Mouse (Mus musculus): ENCODE data around the gene Acnat1.

DNA sequence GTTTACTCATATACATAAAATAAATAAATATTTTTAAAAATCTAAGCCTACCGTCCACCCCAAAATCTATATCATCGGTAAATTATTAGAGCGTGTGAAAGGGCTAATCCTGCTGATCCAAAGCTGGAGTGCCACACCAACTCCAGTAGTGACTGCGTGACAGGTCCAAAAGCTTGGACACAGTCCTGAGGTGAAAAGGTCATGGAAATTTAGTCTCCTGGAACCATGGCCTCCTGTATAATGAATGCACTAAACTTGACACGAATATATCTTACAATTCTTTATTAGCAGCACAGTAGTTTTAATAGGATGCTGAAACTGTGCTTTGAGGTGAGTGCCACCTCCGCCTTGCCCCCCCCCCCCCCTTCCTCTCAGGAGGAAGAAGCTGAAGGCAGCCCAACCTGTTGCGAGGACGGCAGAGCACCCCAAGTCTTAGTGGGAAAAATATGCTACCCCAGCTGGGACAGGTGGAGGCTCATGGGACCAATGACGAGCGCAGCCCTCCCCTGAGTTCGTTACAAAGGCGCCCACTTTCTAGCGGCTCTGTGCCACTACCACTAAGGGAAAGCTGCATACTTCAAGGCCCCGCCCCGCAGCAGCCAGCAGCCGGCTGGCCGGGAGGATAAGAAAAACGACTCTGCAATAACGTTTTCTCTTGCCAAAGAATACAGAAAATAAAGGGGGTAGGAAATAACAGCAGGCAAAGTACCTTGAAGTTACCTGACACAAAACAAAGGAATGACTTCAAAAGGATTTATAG is 4.6 kb upstream of the Acnat1 start:
- TF ChIP-seq CTCF (IDR thresholded peaks at IDR 0.05; ENCODE audit: borderline replicate concordance, extremely low read depth, insufficient read depth, insufficient read length), result no peak
- no peak for TF ChIP-seq POLR2A (IDR thresholded peaks at IDR 0.05; ENCODE audit: borderline replicate concordance, extremely low read depth, insufficient read depth, insufficient read length, poor library complexity, severe bottlenecking)
